Mouse (Mus musculus) small intestine, adult 2 months (tissue): ENCODE data around the gene Cdk12.

ENCODE experiments used
- CTCF ChIP-seq: fragments of 200-500 bp; IDR thresholded peaks from 2 replicates; pipeline ENCODE4 v1.5.1; 2012; ENCODE audit warnings: low read depth, mild to moderate bottlenecking, control low read depth, inconsistent platforms, low read length, moderate library complexity, mixed read lengths; ENCODE audit not compliant: insufficient replicate concordance, insufficient read length; ENCODE audit errors: extremely low read depth
- POLR2A ChIP-seq: fragments of 200-500 bp; IDR thresholded peaks from 2 replicates; pipeline ENCODE4 v1.6.1; 2012; ENCODE audit warnings: low read depth, mild to moderate bottlenecking, control low read depth, inconsistent platforms, low read length, moderate library complexity

DNA sequence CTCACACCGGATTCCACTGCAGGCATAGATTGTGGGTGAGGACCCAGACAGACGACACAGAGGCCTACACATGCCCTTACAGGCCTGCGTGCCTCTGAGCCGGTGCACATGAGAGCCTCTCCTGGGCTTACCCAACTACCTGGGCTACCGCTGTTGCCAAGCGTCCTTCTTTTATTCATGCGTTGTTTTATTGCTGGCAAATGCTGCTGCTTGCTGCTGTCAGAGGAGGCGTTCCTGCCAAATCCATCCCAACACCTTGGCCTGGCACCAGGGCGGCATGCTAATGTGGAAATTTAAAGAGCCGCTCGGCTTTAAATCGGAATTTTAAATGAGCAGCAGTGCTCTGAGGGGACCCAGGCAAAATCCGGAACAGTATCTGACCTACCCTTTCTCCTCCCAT lies 87.0 kb downstream of the Cdk12 start:
- no peak for TF ChIP-seq CTCF
- TF ChIP-seq POLR2A, result no peak
